Mouse (Mus musculus) heart, postnatal 0 days (tissue): ENCODE data around the gene Lgals9.

ENCODE experiments used
- CTCF ChIP-seq: IDR thresholded peaks from 2 replicates; pipeline ENCODE4 v1.5.1; 2016; ENCODE audit warnings: antibody characterized with exemption, control low read depth, low read depth
- EP300 ChIP-seq: IDR thresholded peaks from 2 replicates; pipeline ENCODE4 v1.6.1; 2016; ENCODE audit warnings: antibody characterized with exemption, low read depth

DNA sequence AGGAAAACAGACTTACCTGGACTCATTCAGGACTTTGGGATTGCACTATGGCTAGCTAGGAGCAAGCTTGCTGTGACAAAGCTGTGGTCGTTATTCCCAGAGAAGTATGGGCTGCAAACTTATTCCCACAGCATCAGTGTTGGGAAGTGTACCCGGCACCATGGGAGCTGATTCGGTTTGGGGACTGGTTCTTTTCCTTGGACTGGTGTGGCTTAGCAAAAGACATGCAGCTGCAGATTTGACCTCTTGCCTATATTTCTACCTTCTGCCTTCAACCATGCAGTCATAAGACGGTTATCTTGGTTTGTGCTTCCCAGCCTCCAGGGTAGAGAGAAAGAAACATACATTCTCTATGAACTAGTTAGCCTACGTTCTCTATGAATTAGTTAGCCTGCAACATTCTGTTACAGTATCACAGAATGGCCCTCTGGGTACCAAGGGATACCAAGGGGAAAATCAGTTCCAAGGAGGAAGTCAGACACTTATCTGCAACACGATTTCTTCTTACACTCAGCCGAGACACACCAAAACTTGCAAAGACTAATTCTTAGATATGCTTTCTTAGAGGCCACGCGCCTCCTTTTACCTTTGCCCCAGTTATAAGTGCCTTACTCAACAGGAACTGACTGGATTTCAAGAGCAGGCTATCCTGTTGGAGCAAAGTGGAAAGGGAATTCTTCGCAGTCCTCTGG lies 1.7 kb upstream of the Lgals9 start:
- TF ChIP-seq CTCF (no peak), EP300 (no peak)
